Mouse (Mus musculus) midbrain, embryonic 11.5 days (tissue): ENCODE results near the gene Ddhd1. TPM values are rescaled to one million over a fixed set of nuclear protein-coding genes. Genes with fewer than 3 reads are reported as not detected.

Experiments
- ATAC-seq: fragments of 200-750 bp; cut with Nextera tagmentation; 2 replicates; pipeline ENCODE4 v1.8.0; 2017; ENCODE audit warnings: moderate TSS enrichment, moderate library complexity; ENCODE audit not compliant: low FRiP score
- DNase-seq: peaks from one replicate; pipeline ENCODE4 v3.0.0; 2015; ENCODE audit warnings: low spot score; ENCODE audit errors: missing footprints
- H3K27ac ChIP-seq: fragments of 300-500 bp; sonication (generic); 2 replicates; pipeline ENCODE4 v1.5.1; 2014; ENCODE audit warnings: low read depth, low read length
- H3K27me3 ChIP-seq: fragments of 300-500 bp; sonication (generic); 2 replicates; pipeline ENCODE4 v1.6.1; 2014; ENCODE audit warnings: mild to moderate bottlenecking, low read length, moderate library complexity, mixed read lengths; ENCODE audit not compliant: control insufficient read depth, insufficient read depth
- H3K36me3 ChIP-seq: fragments of 300-500 bp; sonication (generic); 2 replicates; pipeline ENCODE4 v1.6.1; 2014; ENCODE audit warnings: mild to moderate bottlenecking, low read length, moderate library complexity, mixed read lengths; ENCODE audit not compliant: control insufficient read depth, insufficient read depth
- H3K4me1 ChIP-seq: fragments of 300-500 bp; sonication (generic); 2 replicates; pipeline ENCODE4 v1.6.1; 2014; ENCODE audit warnings: low read length; ENCODE audit not compliant: control insufficient read depth, insufficient read depth
- H3K4me2 ChIP-seq: fragments of 300-500 bp; sonication (generic); 2 replicates; pipeline ENCODE4 v1.6.1; 2014; ENCODE audit warnings: mild to moderate bottlenecking, moderate library complexity
- H3K4me3 ChIP-seq: fragments of 300-500 bp; sonication (generic); 2 replicates; pipeline ENCODE4 v1.5.1; 2014; ENCODE audit warnings: low read depth, low read length
- H3K9ac ChIP-seq: fragments of 300-500 bp; sonication (generic); 2 replicates; pipeline ENCODE4 v1.6.1; 2014; ENCODE audit warnings: low read length
- H3K9me3 ChIP-seq: fragments of 300-500 bp; sonication (generic); 2 replicates; pipeline ENCODE4 v1.6.1; 2016; ENCODE audit warnings: low read length; ENCODE audit not compliant: control insufficient read depth
- WGBS: fragments of 180-500 bp; shearing (Covaris S2); extraction: QIAGEN DNeasy Blood & Tissue Kit; methylation state at CpG from one replicate; pipeline ENCODE4 v1.1.7; 2014; 5-methylcytosine and 5-hydroxymethylcytosine counted together
- polyA plus RNA-seq: library from polyadenylated mRNA; unstranded; fragments of >200 nt; fragmentation: Nextera tagmentation; extraction: Ambion mirVana; gene quantifications from 2 replicates; pipeline ENCODE4 v1.2.1, GENCODE M21; 2014

Ddhd1 gene
- polyA plus RNA-seq, 1 experiment from 2014 or later = 12.8 TPM

DNA sequence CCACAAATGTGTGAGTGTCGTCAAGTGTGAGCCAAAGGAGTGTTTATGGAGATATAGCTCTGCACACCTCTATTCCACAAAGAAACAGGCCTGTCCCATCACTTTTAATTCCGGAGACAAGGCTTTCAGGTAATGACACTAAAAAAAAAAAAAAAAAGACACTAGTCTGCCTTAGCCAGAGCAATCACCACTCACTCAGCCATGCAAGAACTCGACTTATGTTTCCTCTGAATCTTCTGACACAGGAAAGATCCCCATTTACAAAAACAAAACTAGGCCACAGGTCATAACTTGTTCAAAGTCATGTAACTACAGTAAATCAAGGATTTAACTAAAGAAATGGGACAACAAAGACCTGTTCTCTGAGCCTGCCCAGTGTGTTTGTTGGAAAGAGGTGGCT is 9.8 kb downstream of the Ddhd1 start:
- WGBS = 85% methylated on average over 3 of the region's 3 CpGs
- no peak for ATAC-seq
- DNase-seq = no peak
- Histone ChIP-seq H3K9me3 (no peaks in the 10 kb centered on the region), H3K4me3 (no peak overlapping the region), H3K4me1 (peaks cover 15% of the 10 kb centered on the region), H3K36me3 (no peaks in the 10 kb centered on the region), H3K4me2 (no peak overlapping the region), H3K27me3 (no peaks in the 10 kb centered on the region), H3K9ac (no peak overlapping the region), H3K27ac (no peak overlapping the region)

DNA sequence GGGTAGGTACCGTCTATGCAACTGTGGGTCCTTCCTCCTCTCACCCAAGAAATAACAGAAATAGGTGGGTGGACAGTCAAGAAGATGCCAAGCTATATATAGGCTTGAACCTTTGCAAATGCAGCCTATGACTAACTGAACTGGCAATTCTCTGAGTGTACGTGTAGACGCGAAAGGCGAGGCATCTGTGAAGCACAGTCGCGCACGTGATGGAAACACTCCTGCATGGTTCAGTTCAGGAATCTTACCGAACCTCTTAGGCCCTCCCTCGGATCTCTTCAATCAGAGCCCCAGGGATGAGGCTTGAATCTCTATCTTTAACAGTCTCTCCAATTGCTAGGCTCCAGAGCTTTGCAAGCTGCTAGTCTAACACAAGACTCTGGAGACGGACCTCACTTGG is 10.3 kb downstream of the Ddhd1 start:
- DNase-seq (no peak), ATAC-seq (no peak)
- 96% methylated on average over 11 of the region's 11 CpGs for WGBS
- Histone ChIP-seq H3K36me3 (no peaks in the 10 kb centered on the region), H3K4me1 (peaks cover 15% of the 10 kb centered on the region), H3K9me3 (no peaks in the 10 kb centered on the region), H3K27ac (no peak overlapping the region), H3K27me3 (no peaks in the 10 kb centered on the region), H3K9ac (no peak overlapping the region), H3K4me2 (no peak overlapping the region), H3K4me3 (no peak overlapping the region)

GRCm38 (mm10) chr14:45647175-45647574 is 10.8 kb downstream of the Ddhd1 start:
- Histone ChIP-seq H3K4me3 (no peak overlapping the region), H3K4me1 (peaks cover 15% of the 10 kb centered on the region), H3K4me2 (no peak overlapping the region), H3K9ac (no peak overlapping the region), H3K27me3 (no peaks in the 10 kb centered on the region), H3K27ac (no peak overlapping the region), H3K36me3 (no peaks in the 10 kb centered on the region), H3K9me3 (no peaks in the 10 kb centered on the region)
- no peak for ATAC-seq
- WGBS = 88% methylated on average over 7 of the region's 7 CpGs
- DNase-seq = no peak

- Histone ChIP-seq H3K27ac (no peak overlapping the region), H3K36me3 (no peaks in the 10 kb centered on the region), H3K4me3 (no peak overlapping the region), H3K4me1 (peaks cover 15% of the 10 kb centered on the region), H3K4me2 (no peak overlapping the region), H3K9ac (no peak overlapping the region), H3K9me3 (no peaks in the 10 kb centered on the region), H3K27me3 (no peaks in the 10 kb centered on the region)
- DNase-seq (no peak), ATAC-seq (no peak)
- 46% methylated on average over 1 of the region's 1 CpGs for whole genome bisulfite sequencing
These were observed 13.2 kb downstream of the Ddhd1 start for GRCm38 (mm10) chr14:45644786-45645185.

DNA sequence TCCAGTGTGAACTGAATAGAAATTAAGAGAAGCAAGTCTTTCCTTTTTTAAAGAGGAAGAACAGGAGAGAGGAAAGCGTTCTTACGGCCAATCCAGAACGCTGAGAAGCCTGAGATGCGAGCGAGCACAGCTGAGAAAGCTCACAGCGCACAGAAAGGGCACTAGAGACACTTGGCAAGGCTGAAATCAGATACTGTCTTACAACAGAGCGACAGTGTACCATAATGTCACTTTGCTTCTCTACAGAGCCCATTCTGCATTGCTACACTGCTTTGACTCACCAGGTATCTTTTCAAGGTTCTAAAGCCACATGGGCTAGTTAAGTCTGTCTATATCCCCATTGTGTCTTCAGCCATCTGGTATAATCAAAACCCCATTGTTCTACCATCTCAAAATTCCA is 13.7 kb downstream of the Ddhd1 start:
- DNase-seq = peak; percentile 85
- Histone ChIP-seq H3K4me2 (no peak overlapping the region), H3K4me3 (no peak overlapping the region), H3K4me1 (peaks cover 14% of the 10 kb centered on the region), H3K27me3 (no peaks in the 10 kb centered on the region), H3K9ac (no peak overlapping the region), H3K9me3 (no peaks in the 10 kb centered on the region), H3K27ac (no peak overlapping the region), H3K36me3 (no peaks in the 10 kb centered on the region)
- no peak for ATAC-seq
- 45% methylated on average over 7 of the region's 7 CpGs for WGBS

- no peak overlapping the region for H3K4me3 ChIP-seq
- H3K36me3 ChIP-seq = no peaks in the 10 kb centered on the region
- H3K9ac ChIP-seq = no peak overlapping the region
- WGBS = 21% methylated on average over 3 of the region's 3 CpGs
- H3K4me1 ChIP-seq = peaks cover 12% of the 10 kb centered on the region
- ATAC-seq (peak; percentile 69; the same call in 1 of the 2 replicates), DNase-seq (no peak)
- 0 out of 2 replicates have a peak overlapping the region, but pooled peaks have one; percentile 16 for H3K4me2 ChIP-seq
- no peaks in the 10 kb centered on the region for H3K27me3 ChIP-seq
- no peak overlapping the region for H3K27ac ChIP-seq
- H3K9me3 ChIP-seq = no peaks in the 10 kb centered on the region
These were observed 14.5 kb downstream of the Ddhd1 start for GRCm38 (mm10) chr14:45643461-45643860.

DNA sequence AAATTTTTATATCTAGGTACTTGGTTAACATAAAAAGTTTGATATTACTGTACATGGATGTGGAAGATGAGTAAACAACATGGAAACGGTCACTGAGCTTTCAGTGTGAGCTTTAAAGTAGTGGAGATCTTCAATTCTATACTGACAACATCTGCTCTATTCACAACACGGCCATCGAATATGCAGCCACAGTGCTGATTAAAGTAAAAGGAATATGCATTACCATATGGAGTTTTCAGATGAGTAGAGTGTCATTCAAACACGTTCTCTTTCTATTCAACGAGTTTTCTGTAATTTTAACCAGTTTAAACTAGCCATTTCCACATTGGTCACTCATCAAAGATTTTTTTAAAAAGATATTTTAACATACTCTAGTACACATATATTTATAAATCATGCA is 15.1 kb downstream of the Ddhd1 start:
- ATAC-seq = no peak
- Histone ChIP-seq H3K4me2 (no peak overlapping the region), H3K4me1 (peaks cover 12% of the 10 kb centered on the region), H3K36me3 (no peaks in the 10 kb centered on the region), H3K27me3 (no peaks in the 10 kb centered on the region), H3K9me3 (no peaks in the 10 kb centered on the region), H3K27ac (no peak overlapping the region), H3K9ac (no peak overlapping the region), H3K4me3 (no peak overlapping the region)
- WGBS = 67% methylated on average over 5 of the region's 5 CpGs
- no peak for DNase-seq

DNA sequence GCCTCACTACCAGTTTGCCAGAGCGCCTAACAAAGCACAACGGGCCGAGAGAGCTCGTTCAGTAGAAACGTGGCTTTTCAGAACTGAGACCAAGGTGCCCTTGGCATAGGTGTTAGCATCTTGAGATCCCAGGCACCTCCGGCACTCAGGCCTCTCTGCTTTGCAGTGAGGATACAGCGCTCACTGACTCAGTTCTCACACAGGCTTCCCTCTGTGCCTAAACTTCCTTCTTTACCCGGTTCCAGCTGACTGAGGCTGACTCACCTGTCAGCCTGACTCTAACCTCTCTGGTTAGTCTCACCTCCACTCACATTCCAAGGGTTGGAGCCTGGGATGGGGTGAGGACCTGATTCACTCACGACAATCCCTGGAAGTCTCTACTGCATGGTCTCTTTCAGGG is 15.7 kb downstream of the Ddhd1 start:
- Histone ChIP-seq H3K9ac (no peak overlapping the region), H3K27me3 (no peaks in the 10 kb centered on the region), H3K4me1 (peaks cover 12% of the 10 kb centered on the region), H3K36me3 (no peaks in the 10 kb centered on the region), H3K4me3 (no peak overlapping the region), H3K4me2 (no peak overlapping the region), H3K27ac (no peak overlapping the region), H3K9me3 (no peaks in the 10 kb centered on the region)
- 84% methylated on average over 9 of the region's 9 CpGs for WGBS
- no peak for ATAC-seq
- no peak for DNase-seq

- no peaks in the 10 kb centered on the region for H3K36me3 ChIP-seq
- no peak overlapping the region for H3K9ac ChIP-seq
- DNase-seq = no peak
- H3K4me3 ChIP-seq = no peak overlapping the region
- H3K27ac ChIP-seq = no peak overlapping the region
- peaks cover 6% of the 10 kb centered on the region for H3K4me1 ChIP-seq
- H3K27me3 ChIP-seq = no peaks in the 10 kb centered on the region
- no peak overlapping the region for H3K4me2 ChIP-seq
- WGBS = 64% methylated on average over 5 of the region's 5 CpGs
- no peak for ATAC-seq
- H3K9me3 ChIP-seq = no peaks in the 10 kb centered on the region
These were observed 19.2 kb downstream of the Ddhd1 start for GRCm38 (mm10) chr14:45638717-45639116.

DNA sequence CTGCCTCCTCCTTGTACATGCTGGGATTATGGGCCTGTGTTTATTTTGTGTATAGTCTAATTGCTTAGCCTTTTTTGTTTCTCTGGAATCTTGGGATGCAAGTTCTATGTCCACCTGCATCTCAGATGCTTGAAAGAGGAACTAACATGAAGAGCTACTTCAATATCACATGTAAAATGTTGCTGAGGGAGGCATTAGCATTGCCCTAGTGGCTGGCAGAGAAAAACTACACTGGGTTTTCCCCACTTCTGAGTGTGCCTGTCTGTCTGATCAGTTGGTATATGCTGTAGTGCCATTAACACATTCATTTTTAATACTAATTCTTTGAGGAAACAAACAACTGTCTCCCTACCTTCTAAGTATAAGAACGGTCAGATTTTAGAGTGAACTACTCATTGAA is 22.4 kb downstream of the Ddhd1 start:
- Histone ChIP-seq H3K9me3 (no peaks in the 10 kb centered on the region), H3K9ac (no peak overlapping the region)
- 100% methylated on average over 1 of the region's 1 CpGs for WGBS

More for the DNA sequence above, 22.4 kb downstream of the Ddhd1 start:
- H3K4me2 ChIP-seq = no peak overlapping the region
- DNase-seq = no peak
- no peaks in the 10 kb centered on the region for H3K27me3 ChIP-seq
- H3K36me3 ChIP-seq = no peaks in the 10 kb centered on the region
- H3K27ac ChIP-seq = no peak overlapping the region
- ATAC-seq = no peak
- no peak overlapping the region for H3K4me3 ChIP-seq
- no peaks in the 10 kb centered on the region for H3K4me1 ChIP-seq
